Mouse (Mus musculus) liver, adult 2 months (tissue): Measurements from ENCODE around the gene Sipa1l1.

Experiments
- CTCF ChIP-seq: fragments of 200-500 bp; IDR thresholded peaks from 2 replicates; pipeline ENCODE4 v1.5.1; 2011; ENCODE audit warnings: low read depth, low read length, control low read depth
- POLR2A ChIP-seq: fragments of 200-500 bp; IDR thresholded peaks from 2 replicates; pipeline ENCODE4 v1.6.1; 2011; ENCODE audit warnings: low read length, control low read depth; ENCODE audit not compliant: insufficient read depth; ENCODE audit errors: extremely low read depth

DNA sequence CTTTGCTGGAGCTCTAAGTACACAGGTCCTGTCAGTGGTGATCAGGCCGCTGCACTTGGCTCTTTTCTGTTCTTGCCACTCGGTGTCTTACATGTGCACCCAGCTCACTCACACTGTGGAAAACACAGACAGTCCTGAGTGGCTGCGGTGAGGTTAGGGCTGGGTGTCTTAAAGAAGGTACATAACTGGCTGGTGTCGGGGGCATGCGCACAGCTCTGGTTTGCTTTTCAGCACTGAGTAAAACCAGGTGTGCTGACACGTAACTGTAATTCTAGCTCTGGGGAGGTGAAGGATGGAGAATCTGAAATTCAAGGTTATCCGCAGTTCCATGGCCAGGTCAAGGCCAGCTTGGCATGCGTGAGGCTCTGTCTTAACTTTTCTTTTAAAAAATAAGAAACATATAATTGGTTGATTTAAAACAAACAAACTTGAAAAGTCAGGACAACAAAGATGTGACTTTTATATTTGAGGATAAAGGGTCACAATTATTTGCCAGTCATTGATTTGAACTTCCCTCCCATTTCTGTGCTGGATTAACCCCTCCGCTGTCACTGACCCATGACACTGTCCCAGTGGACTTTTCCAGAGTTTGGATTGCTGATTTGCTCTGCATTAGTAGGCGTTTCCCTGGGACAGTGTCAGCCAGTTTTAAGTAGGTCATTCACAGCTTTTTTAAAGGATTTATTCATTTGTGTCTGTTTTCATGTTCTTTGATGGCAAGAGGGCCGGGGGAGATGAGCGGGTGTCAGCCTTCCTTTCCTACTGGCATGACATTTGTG, 163.9 kb downstream of the Sipa1l1 start:
- TF ChIP-seq CTCF (no peak), POLR2A (no peak)
